13 mouse cellular contexts compared by ENCODE assay signal in the genomic region with DNA sequence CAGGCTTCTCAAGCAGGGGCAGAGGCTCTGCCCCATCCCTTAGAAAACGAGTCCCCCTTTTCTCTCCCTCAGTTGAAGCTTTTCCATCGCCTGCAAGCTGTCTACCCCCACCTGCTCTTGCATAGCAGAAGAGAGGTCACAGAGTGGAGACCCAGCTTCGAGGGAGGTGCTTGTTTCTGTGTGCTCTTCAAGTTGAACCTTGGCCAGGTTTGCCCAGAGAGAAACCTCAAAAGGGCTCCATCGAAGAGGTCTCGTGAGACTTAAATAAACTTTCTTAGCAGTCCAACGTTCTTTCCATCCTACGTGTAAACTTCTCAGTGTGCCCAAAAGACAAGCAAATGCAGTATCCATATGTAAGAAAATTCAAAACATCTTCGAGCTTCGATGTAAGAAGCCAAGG. TPM values are rescaled to one million over a fixed set of nuclear protein-coding genes. Genes with fewer than 3 reads are reported as not detected.
A peak's percentile ranks its signal among the peaks of the same experiment; 100 is the strongest.
DNase-seq lines count a peak whose midpoint lies in the region; ATAC-seq lines count a peak whose summit lies in the region.
"Had no signal": no experiment of that assay in that cellular context is flagged by ENCODE, and none has a peak within 500 bp of the region (broad histone marks: within the 10 kb centered on the region; RNA-seq: fewer than 3 reads in every experiment).

No protein-coding gene starts in this region.

- H3K9ac ChIP-seq in heart, embryonic 14.5 days (ENCODE audit: low read length): peak overlapping the region; percentile 16; the same call in 1 of the 2 replicates
- H3K9ac ChIP-seq in midbrain, embryonic 15.5 days: no peak overlapping the region
- H3K9ac ChIP-seq in intestine, embryonic 15.5 days: no peak overlapping the region
- no peak overlapping the region for H3K9ac ChIP-seq in stomach, embryonic 15.5 days
- H3K9ac ChIP-seq: embryonic facial prominence, embryonic 13.5 days; hindbrain, embryonic 15.5 days had no signal

- H3K27me3 ChIP-seq in heart, embryonic 14.5 days (ENCODE audit: control insufficient read depth, insufficient read depth, low read length): no peaks in the 10 kb centered on the region
- no peaks in the 10 kb centered on the region for H3K27me3 ChIP-seq in midbrain, embryonic 10.5 days (ENCODE audit: low read depth, poor library complexity, severe bottlenecking)
- H3K27me3 ChIP-seq in midbrain, embryonic 15.5 days (replicated peaks): no peaks in the 10 kb centered on the region
- no peaks in the 10 kb centered on the region for H3K27me3 ChIP-seq in intestine, embryonic 15.5 days (replicated peaks)
- H3K27me3 ChIP-seq in stomach, embryonic 15.5 days (replicated peaks): no peaks in the 10 kb centered on the region
- H3K27me3 ChIP-seq: embryonic facial prominence, embryonic 13.5 days; hindbrain, embryonic 15.5 days had no signal

- no peak for ATAC-seq in heart, embryonic 14.5 days (ENCODE audit: insufficient number of reproducible peaks, insufficient read depth, low FRiP score, low read depth)
- ATAC-seq in midbrain, embryonic 15.5 days (replicated peaks): no peak
- ATAC-seq in intestine, embryonic 15.5 days: peak; percentile 24
- ATAC-seq in stomach, embryonic 15.5 days (ENCODE audit: insufficient read depth, low FRiP score, low read depth): 0 out of 2 replicates have a peak, but pooled peaks have one; percentile 2
- ATAC-seq in megakaryocyte-erythroid progenitor cell, adult 5-6 weeks (replicated peaks; ENCODE audit: low FRiP score, low TSS enrichment, poor library complexity, severe bottlenecking): no peak

- DNase-seq in heart, postnatal 25 days (ENCODE audit: low spot score): no peak
- no peak for DNase-seq in midbrain, embryonic 10.5 days (ENCODE audit: low spot score)
- DNase-seq in urinary bladder, postnatal 4 days (ENCODE audit: low spot score in 2 of 2): no peak
- DNase-seq: adrenal gland, postnatal 36 days; cerebellum, adult 8-10 months; layer of hippocampus, adult 9-11 months had no signal

- no peaks in the 10 kb centered on the region for H3K9me3 ChIP-seq in heart, embryonic 14.5 days (ENCODE audit: control insufficient read depth, low read length)
- H3K9me3 ChIP-seq in midbrain, embryonic 10.5 days (replicated peaks): no peaks in the 10 kb centered on the region
- H3K9me3 ChIP-seq in midbrain, embryonic 15.5 days: no peaks in the 10 kb centered on the region
- no peaks in the 10 kb centered on the region for H3K9me3 ChIP-seq in intestine, embryonic 15.5 days
- no peaks in the 10 kb centered on the region for H3K9me3 ChIP-seq in stomach, embryonic 15.5 days
- H3K9me3 ChIP-seq: embryonic facial prominence, embryonic 13.5 days; hindbrain, embryonic 15.5 days had no signal

- H3K4me3 ChIP-seq in heart, embryonic 14.5 days (ENCODE audit: control insufficient read depth in 1 of 2, insufficient read depth in 1 of 2, low read depth in 1 of 2, low read length in 2 of 2): no peak overlapping the region
- no peak overlapping the region for H3K4me3 ChIP-seq in midbrain, embryonic 10.5 days
- no peak overlapping the region for H3K4me3 ChIP-seq in midbrain, embryonic 15.5 days
- no peak overlapping the region for H3K4me3 ChIP-seq in intestine, embryonic 15.5 days (replicated peaks)
- H3K4me3 ChIP-seq in stomach, embryonic 15.5 days (replicated peaks): no peak overlapping the region
- H3K4me3 ChIP-seq: embryonic facial prominence, embryonic 13.5 days; hindbrain, embryonic 15.5 days had no signal

- 63% methylated on average over 9 of the region's 9 CpGs for WGBS in heart, embryonic 14.5 days
- WGBS in midbrain, embryonic 10.5 days: 69% methylated on average over 9 of the region's 9 CpGs
- 69% methylated on average over 9 of the region's 9 CpGs for WGBS in midbrain, embryonic 15.5 days
- WGBS in intestine, embryonic 15.5 days: 29% methylated on average over 9 of the region's 9 CpGs
- 44% methylated on average over 9 of the region's 9 CpGs for WGBS in stomach, embryonic 15.5 days

- peaks cover 17% of the 10 kb centered on the region in 2 experiments for H3K4me1 ChIP-seq in heart, embryonic 14.5 days (ENCODE audit: control insufficient read depth in 2 of 2, insufficient read depth in 2 of 2, low read length in 2 of 2)
- H3K4me1 ChIP-seq in midbrain, embryonic 10.5 days: peaks cover 28% of the 10 kb centered on the region
- H3K4me1 ChIP-seq in midbrain, embryonic 15.5 days: peaks cover 20% of the 10 kb centered on the region
- peaks cover 7% of the 10 kb centered on the region for H3K4me1 ChIP-seq in intestine, embryonic 15.5 days (replicated peaks)
- H3K4me1 ChIP-seq in stomach, embryonic 15.5 days: no peaks in the 10 kb centered on the region
- H3K4me1 ChIP-seq: embryonic facial prominence, embryonic 13.5 days had no signal

- peak overlapping the region; percentile 9 to 71; a peak in 3 of 4 replicates for H3K27ac ChIP-seq in heart, embryonic 14.5 days (replicated peaks in 1 of 2; ENCODE audit: control insufficient read depth in 1 of 2, insufficient read depth in 1 of 2, low read depth in 2 of 2, low read length in 2 of 2)
- H3K27ac ChIP-seq in midbrain, embryonic 10.5 days (replicated peaks): peak overlapping the region; percentile 74
- no peak overlapping the region for H3K27ac ChIP-seq in midbrain, embryonic 15.5 days
- peak overlapping the region; percentile 82 for H3K27ac ChIP-seq in intestine, embryonic 15.5 days
- H3K27ac ChIP-seq in stomach, embryonic 15.5 days: 0 out of 2 replicates have a peak overlapping the region, but pooled peaks have one; percentile 27
- H3K27ac ChIP-seq: embryonic facial prominence, embryonic 13.5 days; hindbrain, embryonic 15.5 days had no signal

- H3K36me3 ChIP-seq in heart, embryonic 14.5 days (ENCODE audit: control insufficient read depth, insufficient read depth, low read length): no peaks in the 10 kb centered on the region
- H3K36me3 ChIP-seq in midbrain, embryonic 10.5 days: no peaks in the 10 kb centered on the region
- H3K36me3 ChIP-seq in midbrain, embryonic 15.5 days (replicated peaks): no peaks in the 10 kb centered on the region
- H3K36me3 ChIP-seq in intestine, embryonic 15.5 days: no peaks in the 10 kb centered on the region
- no peaks in the 10 kb centered on the region for H3K36me3 ChIP-seq in stomach, embryonic 15.5 days
- H3K36me3 ChIP-seq: embryonic facial prominence, embryonic 13.5 days; hindbrain, embryonic 15.5 days had no signal

- H3K4me2 ChIP-seq in heart, embryonic 14.5 days (ENCODE audit: low read length): 0 out of 2 replicates have a peak overlapping the region, but pooled peaks have one; percentile 5
- H3K4me2 ChIP-seq in midbrain, embryonic 15.5 days: no peak overlapping the region
- H3K4me2 ChIP-seq in intestine, embryonic 15.5 days (replicated peaks): no peak overlapping the region
- no peak overlapping the region for H3K4me2 ChIP-seq in stomach, embryonic 15.5 days
- H3K4me2 ChIP-seq: embryonic facial prominence, embryonic 13.5 days; hindbrain, embryonic 15.5 days had no signal

- intact Hi-C loops in heart, postnatal 25 days (cut with DNase I): no loop called here

RNA-seq across cellular contexts. Expression of a gene that starts 16.9 kb away (rescaled TPM):
- polyA plus RNA-seq in heart, embryonic 14.5 days (2014; fragmentation: Nextera tagmentation; extraction: Ambion mirVana): 8.4 and 11.6 TPM in 2 replicates
- total RNA-seq in heart, postnatal 25 days (2021): 100 to 1,000 TPM; 217 to 247 TPM
- 9.2 and 20.5 TPM in 2 replicates for polyA plus RNA-seq in midbrain, embryonic 10.5 days (2016; fragmentation: Nextera tagmentation; extraction: Ambion mirVana)
- polyA plus RNA-seq in midbrain, embryonic 15.5 days (2015; fragmentation: Nextera tagmentation; extraction: Ambion mirVana): 16.7 and 20.9 TPM in 2 replicates
- 20.4 and 24.6 TPM in 2 replicates for polyA plus RNA-seq in intestine, embryonic 15.5 days (2015; fragmentation: Nextera tagmentation; extraction: Ambion mirVana)
- 27.8 and 30.9 TPM in 2 replicates for polyA plus RNA-seq in stomach, embryonic 15.5 days (2015; fragmentation: Nextera tagmentation; extraction: Ambion mirVana)
- total RNA-seq in megakaryocyte-erythroid progenitor cell, adult 5-6 weeks (2014; fragmentation: Nextera tagmentation): 90.4 and 97.4 TPM in 2 replicates
- total RNA-seq in megakaryocyte-erythroid progenitor cell, adult 5-6 weeks (2017): 66.9 and 69.4 TPM in 2 replicates

RNA-seq across cellular contexts. Expression of a gene that starts 37.8 kb away (rescaled TPM):
- polyA plus RNA-seq in heart, embryonic 14.5 days (2014; fragmentation: Nextera tagmentation; extraction: Ambion mirVana): not detected in 2 replicates
- total RNA-seq in heart, postnatal 25 days (2021): under 1 TPM in 1 of 2 experiments, not detected in 1; 0.10 TPM
- polyA plus RNA-seq in midbrain, embryonic 10.5 days (2016; fragmentation: Nextera tagmentation; extraction: Ambion mirVana): 0.19 and 0.56 TPM in 2 replicates
- polyA plus RNA-seq in midbrain, embryonic 15.5 days (2015; fragmentation: Nextera tagmentation; extraction: Ambion mirVana): 0.04 and 0.06 TPM in 2 replicates
- not detected in 2 replicates for polyA plus RNA-seq in intestine, embryonic 15.5 days (2015; fragmentation: Nextera tagmentation; extraction: Ambion mirVana)
- polyA plus RNA-seq in stomach, embryonic 15.5 days (2015; fragmentation: Nextera tagmentation; extraction: Ambion mirVana): not detected in 2 replicates
- not detected in 2 replicates for total RNA-seq in megakaryocyte-erythroid progenitor cell, adult 5-6 weeks (2014; fragmentation: Nextera tagmentation)
- not detected in 2 replicates for total RNA-seq in megakaryocyte-erythroid progenitor cell, adult 5-6 weeks (2017)
- total RNA-seq: adrenal gland, postnatal 36 days had no signal
- polyA plus RNA-seq: embryonic facial prominence, embryonic 13.5 days had no signal

RNA-seq across cellular contexts. Expression of a gene that starts 43.0 kb away (rescaled TPM):
- polyA plus RNA-seq in heart, embryonic 14.5 days (2014; fragmentation: Nextera tagmentation; extraction: Ambion mirVana): 26.6 and 27.4 TPM in 2 replicates
- 10 to 100 TPM; 52.0 to 55.7 TPM for total RNA-seq in heart, postnatal 25 days (2021)
- 35.6 and 38.6 TPM in 2 replicates for polyA plus RNA-seq in midbrain, embryonic 10.5 days (2016; fragmentation: Nextera tagmentation; extraction: Ambion mirVana)
- 39.5 and 42.1 TPM in 2 replicates for polyA plus RNA-seq in midbrain, embryonic 15.5 days (2015; fragmentation: Nextera tagmentation; extraction: Ambion mirVana)
- 36.3 and 38.7 TPM in 2 replicates for polyA plus RNA-seq in intestine, embryonic 15.5 days (2015; fragmentation: Nextera tagmentation; extraction: Ambion mirVana)
- 40.1 and 40.5 TPM in 2 replicates for polyA plus RNA-seq in stomach, embryonic 15.5 days (2015; fragmentation: Nextera tagmentation; extraction: Ambion mirVana)
- total RNA-seq in megakaryocyte-erythroid progenitor cell, adult 5-6 weeks (2014; fragmentation: Nextera tagmentation): 10.7 and 20.5 TPM in 2 replicates
- total RNA-seq in megakaryocyte-erythroid progenitor cell, adult 5-6 weeks (2017): 37.2 and 43.1 TPM in 2 replicates

Comparison
In these comparisons a context has a peak if more than half of its experiments do, and no peak if none do; other contexts are left out.
1. ATAC-seq: peak in intestine, embryonic 15.5 days (single experiment) and stomach, embryonic 15.5 days (single experiment); none in heart, embryonic 14.5 days (single experiment), midbrain, embryonic 15.5 days (single experiment) and megakaryocyte-erythroid progenitor cell, adult 5-6 weeks (single experiment).